Mouse (Mus musculus) lung, adult 18-20 months (tissue): ENCODE data around the gene Lyrm4.

Source experiments
- DNase-seq, 2 experiments: peaks; one replicate each; pipeline ENCODE4 v3.0.0; 2022; ENCODE audit warnings: mixed read lengths in 2 of 2

The Lyrm4 gene

GRCm38 (mm10) chr13:36117143-36118014 is at the start of gene Lyrm4, which contains the start of gene Fars2:
Gene Lyrm4, minus strand, starts transcription at chr13:36117526.
Gene Fars2, plus strand, starts transcription at chr13:36117412.
- peak; percentile 97 for DNase-seq

DNA sequence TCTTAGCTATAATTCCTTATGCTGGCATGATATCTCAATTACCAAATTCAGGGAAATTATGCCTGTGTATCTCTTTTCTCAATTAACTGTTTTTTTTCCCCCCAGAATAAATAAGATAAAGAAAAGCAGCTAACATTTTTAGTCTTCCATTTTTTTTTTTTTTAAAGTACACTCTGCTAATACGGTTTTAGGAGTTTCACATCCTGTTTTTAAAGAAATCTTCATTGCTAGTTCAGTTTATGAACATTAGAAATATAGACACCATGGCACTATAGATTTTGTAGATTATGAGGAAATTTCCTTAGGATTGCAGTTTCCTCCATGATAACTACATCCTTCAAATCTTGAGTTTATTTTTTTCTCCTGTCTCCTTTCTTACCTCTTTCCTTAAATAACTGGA is 46.6 kb upstream of the Lyrm4 start:
- DNase-seq: no peak

DNA sequence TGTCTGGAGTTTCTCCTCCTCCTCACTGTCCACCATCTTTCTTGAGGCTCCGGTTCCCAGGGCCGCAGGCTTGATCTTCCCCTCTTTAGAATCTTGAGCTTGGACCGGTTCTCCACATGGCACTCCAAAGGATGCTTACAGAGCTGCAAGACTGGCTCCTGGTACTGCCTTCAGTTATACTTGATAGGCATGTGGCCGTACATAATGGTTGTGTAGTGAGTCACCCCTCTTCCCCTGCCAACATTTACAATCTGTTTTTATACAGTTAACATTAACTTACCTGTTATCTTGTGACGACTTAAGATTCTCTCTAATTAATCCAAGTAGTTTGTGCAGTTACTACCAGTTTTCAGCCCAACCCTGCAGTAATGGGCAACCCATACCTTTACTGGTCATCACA is 46.1 kb upstream of the Lyrm4 start:
- DNase-seq: no peak

DNA sequence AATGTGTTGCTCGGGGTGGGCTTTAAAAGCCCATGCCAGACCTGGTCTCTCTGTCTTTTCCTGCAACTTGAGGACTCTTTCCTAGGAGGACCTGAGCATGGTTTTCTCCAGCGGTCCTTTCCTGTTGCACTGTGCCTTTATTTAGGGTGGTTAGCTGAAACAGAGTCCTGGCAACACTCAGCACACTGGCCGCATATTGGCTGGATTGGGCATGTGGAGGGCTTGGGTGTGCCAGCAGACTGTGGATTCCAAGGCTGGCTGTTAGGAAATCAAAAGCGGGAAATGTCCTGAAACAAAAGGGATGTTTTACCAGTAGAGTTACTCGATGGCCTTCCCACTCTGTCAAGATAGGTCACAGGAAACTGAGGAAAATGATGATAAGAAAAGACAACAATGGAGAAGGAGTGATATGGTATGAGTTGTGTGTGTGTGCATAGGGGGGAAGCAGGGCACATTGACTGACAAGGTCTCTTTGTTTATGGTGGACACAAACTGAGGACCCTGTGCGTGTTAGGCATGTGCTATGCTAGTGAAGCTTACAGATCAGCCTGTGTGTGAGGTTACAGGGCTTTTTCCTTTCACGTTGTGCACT is 39.1 kb upstream of the Lyrm4 start:
- peak in 1 of 2 experiments; percentile 12 for DNase-seq

DNA sequence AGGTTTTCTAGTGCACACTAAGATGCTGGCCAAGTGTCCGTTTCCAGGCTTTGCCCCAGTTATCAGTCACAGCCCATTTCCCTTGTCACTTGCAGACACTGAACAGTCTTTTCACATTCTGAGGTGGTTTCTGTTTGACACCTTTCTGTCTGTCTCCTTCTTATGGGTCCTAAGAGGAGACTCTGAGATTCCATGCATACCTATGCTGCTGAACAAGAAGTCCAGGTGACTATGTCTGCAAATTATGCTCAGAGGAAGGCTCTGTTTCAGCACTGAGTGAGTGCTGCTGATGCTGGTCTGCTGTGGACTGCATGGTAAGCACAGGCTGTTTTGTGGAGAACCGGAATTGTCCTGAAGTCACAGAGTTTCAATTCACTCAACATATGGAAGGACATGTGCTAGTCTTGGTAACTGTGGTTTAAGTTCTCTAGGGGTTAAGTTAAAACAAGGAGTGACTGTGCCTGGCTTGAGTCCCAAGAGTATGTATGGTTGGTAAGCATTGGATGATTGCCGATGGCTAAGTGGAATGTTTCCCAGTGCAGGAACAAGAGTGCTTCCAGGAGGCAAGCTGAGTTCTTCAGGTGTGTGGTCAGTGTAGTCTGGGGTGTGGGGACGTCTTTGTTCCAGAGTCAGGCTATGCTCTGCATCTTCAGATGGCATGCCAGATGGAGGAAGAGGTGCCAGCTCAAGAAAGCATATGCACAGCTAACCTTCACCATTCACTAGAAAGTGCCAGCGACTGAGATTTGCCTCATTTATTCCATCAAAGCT is 35.6 kb upstream of the Lyrm4 start:
- DNase-seq: peak; percentile 32 to 65

- DNase-seq: no peak
Measured at GRCm38 (mm10) chr13:36150272-36150671, 32.9 kb upstream of the Lyrm4 start.

DNA sequence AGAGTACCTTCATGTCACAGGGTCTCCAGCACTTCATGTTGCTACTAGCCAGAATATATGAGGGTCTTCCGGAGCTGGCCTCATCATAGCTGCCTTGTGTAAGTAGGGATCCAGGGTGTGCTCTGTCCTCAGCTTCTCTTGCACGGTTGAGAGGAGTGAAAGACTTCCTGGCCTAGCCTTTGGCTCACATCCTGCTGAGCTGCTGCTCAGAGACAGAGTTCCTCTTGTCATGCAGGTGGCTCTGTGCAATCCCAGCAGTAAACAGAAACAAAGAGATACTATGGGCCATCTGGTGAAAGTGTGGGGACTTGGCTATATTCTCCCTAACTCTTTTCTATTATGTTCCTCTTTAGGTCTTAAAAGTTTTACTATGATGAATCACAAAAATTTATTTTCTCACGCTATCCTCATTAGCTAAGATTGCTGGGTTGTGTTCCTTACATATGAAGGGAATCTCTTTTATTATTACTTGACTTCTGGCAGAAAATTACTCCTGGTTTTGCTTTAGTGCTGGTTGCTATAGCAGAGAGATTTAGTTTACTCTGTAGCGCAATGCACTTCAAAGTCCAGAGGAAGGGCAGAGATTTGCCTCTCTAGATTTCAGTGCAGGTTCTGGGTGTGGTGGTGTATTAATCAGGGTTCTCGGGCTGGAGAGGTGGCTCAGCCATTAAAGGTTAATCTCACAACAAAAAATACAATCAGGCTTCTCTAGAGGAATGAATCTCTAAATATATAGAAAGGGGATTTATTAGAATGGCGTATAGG is 32.0 kb upstream of the Lyrm4 start:
- DNase-seq: peak in 1 of 2 experiments; percentile 9

DNA sequence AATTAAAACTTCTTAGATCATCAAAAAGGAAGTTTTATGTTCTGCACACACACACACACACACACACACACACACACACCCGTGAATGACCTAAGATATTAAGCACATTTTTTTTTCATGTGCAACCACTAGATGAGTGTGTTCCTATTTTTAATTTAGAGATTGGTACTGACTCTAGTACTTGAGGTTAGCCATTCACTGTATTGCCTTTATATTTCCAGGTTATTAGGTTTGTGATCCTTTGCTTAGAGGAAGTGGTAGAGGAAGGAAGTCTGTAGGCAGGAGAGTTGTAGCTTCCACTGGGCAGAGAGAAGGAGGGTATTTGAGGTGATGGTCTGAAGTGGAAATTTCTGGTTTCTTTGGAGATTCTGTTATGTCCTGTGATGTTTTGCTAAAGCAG is 28.3 kb upstream of the Lyrm4 start:
- no peak for DNase-seq

- no peak for DNase-seq
Measured at GRCm38 (mm10) chr13:36140247-36141016, 23.1 kb upstream of the Lyrm4 start.

GRCm38 (mm10) chr13:36139703-36140102 is 22.4 kb upstream of the Lyrm4 start:
- DNase-seq: no peak

DNA sequence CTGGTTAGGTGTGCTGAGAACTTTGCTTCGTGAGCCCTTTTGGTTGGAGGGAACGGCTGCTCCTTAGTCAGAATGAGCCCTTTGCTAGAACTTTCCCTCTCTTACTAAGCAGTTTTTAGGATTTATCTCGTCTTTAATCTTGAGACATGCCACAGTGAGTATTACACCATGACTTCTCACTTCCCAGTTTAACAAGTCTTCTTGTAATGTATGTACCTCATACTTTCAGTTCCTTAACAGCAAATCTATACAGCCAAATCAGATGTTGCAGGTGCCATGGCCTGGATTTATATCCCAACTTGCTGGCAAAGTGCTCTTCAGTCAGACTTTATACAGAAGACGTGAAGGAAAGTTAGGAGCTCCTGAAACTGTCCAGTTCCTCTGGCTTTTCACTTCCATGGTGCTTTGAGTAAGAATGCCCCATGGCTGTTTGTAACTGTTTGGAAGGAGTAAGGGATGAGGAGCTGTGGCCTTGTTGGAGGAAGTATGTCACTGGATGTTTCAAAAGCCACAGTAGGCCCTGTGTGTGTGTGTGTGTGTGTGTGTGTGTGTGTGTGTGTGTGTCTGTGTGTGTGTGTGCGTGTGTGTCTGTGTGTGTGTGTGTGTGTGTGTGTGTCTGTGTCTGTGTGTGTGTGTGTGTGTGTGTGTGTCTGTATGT is 14.8 kb upstream of the Lyrm4 start:
- no peak for DNase-seq

- no peak for DNase-seq
Measured at GRCm38 (mm10) chr13:36131401-36131800, 14.1 kb upstream of the Lyrm4 start.

DNA sequence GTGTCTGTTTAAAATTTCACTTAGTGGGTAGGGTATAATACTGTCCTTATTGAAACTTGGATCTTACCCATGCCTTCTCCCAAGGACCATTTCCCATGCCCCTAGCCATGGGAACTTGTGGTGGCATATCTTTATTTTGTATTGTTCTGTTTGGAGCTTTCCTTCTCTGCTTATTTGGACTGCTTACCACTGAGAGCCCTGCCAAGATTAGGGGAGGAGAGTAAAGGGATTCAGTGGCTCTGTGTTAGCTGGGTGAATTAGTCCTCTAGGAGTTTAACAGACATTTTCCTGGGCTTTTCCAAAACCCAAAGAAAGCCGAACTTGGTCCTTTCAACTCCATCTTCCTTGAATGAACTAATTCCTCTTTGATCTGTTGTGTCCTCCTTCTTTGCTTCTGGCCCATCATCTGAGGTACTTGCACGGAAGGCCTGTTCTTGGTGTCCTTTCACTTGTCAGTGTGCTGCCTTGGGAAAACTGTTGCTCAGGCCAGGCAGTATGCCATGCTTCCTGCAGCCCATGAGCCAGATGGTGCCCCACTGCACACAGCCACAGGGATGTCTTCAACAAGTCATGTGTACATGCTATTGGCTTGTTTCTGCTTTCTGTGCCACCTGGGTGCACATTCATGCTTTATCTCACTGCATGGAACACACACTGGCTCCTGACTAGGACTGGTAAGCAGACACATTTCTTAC is 12.2 kb upstream of the Lyrm4 start:
- DNase-seq: no peak

DNA sequence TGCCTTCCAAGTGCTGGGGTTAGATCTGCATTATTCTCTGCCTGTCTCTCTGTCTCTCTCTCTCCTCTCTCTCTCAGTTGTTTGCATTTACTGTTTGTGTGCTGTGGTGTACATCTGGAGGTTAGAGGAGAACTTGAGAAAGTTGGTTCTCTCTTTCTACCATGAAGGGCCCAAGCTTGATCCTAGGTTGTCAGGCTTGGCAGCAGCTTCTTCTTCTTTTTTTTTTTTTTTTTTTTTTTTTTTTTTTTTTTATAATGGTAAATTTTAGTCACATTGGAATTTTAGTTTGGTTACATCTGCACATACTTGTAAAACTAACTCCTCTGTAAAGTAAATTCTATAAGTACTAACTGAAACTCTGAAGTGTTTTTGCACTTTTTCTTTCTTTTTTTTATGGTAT is 3.3 kb upstream of the Lyrm4 start:
- DNase-seq: no peak

GRCm38 (mm10) chr13:36119684-36120083 is 2.4 kb upstream of the Lyrm4 start:
- no peak for DNase-seq

GRCm38 (mm10) chr13:36116520-36117142 is 695 bp downstream of the Lyrm4 start:
- peak; percentile 48 to 53 for DNase-seq

DNA sequence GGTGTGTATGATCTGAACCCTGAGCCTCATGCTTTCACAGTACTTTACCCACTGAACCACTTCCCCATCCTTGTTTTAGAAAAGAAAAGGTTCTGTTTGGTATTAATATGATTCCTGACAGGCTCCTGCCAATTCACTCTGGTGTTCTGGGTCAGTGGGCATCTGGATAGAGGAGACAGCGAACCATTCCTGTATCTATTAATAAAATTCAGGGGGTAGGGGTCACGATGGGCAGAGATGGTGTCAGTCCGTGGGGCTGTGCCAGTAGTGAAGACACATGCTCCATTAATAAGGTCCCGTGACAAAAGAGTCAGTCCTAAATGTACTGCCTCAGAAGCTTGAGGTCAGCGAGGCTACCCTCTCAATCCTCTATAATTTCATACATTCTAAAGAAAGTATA is 4.1 kb downstream of the Lyrm4 start:
- no peak for DNase-seq

DNA sequence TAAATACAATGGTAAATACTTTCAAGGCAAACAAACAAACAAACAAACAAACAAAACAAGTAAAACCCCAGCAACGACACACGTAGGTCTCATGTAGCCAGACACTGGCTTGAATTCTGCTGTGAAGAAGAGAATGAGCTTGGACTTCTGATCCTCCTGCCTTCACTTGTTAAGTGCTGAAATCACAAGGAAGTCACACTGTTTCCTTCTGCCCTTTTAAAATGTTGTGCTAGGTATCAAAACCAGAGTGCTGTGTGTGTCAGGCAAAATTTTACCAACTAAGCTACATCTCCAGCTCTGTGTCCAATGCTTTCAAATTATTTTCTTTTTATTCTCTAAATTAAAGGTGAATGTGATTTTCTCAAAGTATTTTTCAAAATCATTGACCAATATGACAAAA is 6.0 kb downstream of the Lyrm4 start:
- DNase-seq: no peak

DNA sequence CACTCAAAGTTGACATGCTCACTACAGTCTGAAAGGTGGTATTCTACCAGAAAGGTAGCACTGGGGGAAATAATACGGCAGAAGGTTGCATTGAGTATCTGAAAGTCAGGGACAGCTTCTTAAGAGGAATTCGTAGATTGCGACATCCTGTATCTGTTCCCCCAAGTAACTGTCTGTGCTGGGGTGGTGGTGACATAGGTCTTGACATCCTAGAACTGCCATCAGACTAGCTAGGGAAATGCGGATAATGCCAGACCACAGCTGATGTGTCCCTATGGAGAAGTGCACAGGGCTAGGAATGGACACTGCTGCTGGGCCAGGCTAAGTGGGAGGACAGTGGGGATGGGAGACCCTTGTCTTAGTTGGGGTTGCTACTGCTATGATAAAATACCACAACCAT is 8.8 kb downstream of the Lyrm4 start:
- no peak for DNase-seq

DNA sequence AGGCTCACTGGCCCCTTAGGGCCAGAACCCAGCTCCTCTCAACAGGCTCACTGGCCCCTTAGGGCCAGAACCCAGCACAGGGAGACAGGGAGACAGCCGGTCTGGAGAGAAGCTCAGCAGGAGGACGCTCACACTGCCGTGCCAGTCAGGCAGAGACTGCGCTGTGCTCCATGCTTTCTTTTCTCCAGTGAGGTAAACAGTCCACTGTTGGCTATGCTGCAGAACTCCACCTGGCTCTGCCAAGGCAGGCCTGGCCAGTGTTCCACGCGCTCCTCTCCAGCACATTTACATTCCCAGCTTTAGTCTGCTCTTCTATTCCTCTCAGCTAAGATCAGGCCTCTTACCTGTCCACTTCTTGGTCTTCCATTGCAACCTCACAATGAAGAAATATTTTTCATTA is 11.7 kb downstream of the Lyrm4 start:
- DNase-seq: no peak
